Mouse (Mus musculus): ENCODE results near the gene Pigo. TPM values are rescaled to one million over a fixed set of nuclear protein-coding genes. Genes with fewer than 3 reads are reported as not detected.

Pigo gene
- total and polyA plus RNA-seq, 3 experiments = 20.1 to 26.5 (median 21.0) TPM

- Histone ChIP-seq H3K36me3 (ENCODE audit: control insufficient read depth, insufficient read depth, low read length) (no peaks in the 10 kb centered on the region; the same call in 1 of the 2 replicates), H3K4me1 (ENCODE audit: control insufficient read depth, insufficient read depth, low read length) (no peaks in the 10 kb centered on the region; the same call in 1 of the 2 replicates), H3K27ac (peak within 1 kb of the TSS; percentile 80), H3K4me3 (peak within 1 kb of the TSS; percentile 89), H3K27me3 (ENCODE audit: control insufficient read depth, insufficient read depth, low read length) (no peaks in the 10 kb centered on the region), H3K79me2 (replicated peaks; ENCODE audit: control insufficient read depth, insufficient read depth, low read length) (no peaks in the 10 kb centered on the region), H3K9ac (ENCODE audit: low read depth, low read length) (peak within 1 kb of the TSS; percentile 86)
- no peak for TF ChIP-seq EP300 (IDR thresholded peaks at IDR 0.05; ENCODE audit: insufficient read depth, low read depth, low read length)
- peak; percentile 81 for TF ChIP-seq POLR2A (IDR thresholded peaks at IDR 0.05; ENCODE audit: insufficient read depth, low read depth, low read length)
- WGBS = under 1% methylated on average over 84 of the region's 90 CpGs
- peak; percentile 90 to 93 for DNase-seq
- intact Hi-C loops (cut with DNase I) = no loop called here
These were observed 33.4 kb upstream of the Pigo start, which contains the start of gene Unc13b for GRCm38 (mm10) chr4:43058753-43059654. TSS of gene Unc13b (plus strand) at chr4:43058953.

DNA sequence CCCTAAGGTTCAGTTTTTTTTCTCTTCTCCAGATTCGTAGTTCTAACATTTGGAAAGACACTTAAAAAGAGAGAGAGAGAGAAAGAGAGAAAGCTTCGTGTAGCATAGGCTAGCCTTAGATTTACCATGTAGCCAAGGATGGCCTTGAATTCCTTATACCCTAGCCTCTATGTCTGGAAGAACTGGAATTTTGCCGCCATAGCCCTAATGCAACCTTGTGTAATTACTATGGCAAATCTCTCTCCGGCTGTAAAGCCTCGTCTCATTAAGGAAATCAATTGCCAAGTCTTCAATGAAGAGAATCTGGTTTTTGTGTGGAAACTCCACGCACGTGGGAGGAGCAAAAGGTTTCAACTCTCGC lies 32.8 kb upstream of the Pigo start:
- Histone ChIP-seq H3K79me2 (replicated peaks; ENCODE audit: control insufficient read depth, insufficient read depth, low read length) (no peaks in the 10 kb centered on the region), H3K27me3 (ENCODE audit: control insufficient read depth, insufficient read depth, low read length) (no peaks in the 10 kb centered on the region), H3K4me3 (peak overlapping the region; percentile 89), H3K4me1 (ENCODE audit: control insufficient read depth, insufficient read depth, low read length) (no peaks in the 10 kb centered on the region), H3K27ac (no peak overlapping the region), H3K9ac (ENCODE audit: low read depth, low read length) (no peak overlapping the region), H3K36me3 (ENCODE audit: control insufficient read depth, insufficient read depth, low read length) (no peaks in the 10 kb centered on the region; the same call in 1 of the 2 replicates)
- no peak for DNase-seq
- 19% methylated on average over 8 of the region's 8 CpGs for WGBS
- intact Hi-C loops (cut with DNase I) = no loop called here
- TF ChIP-seq EP300 (IDR thresholded peaks at IDR 0.05; ENCODE audit: insufficient read depth, low read depth, low read length) (no peak), POLR2A (IDR thresholded peaks at IDR 0.05; ENCODE audit: insufficient read depth, low read depth, low read length) (no peak), CTCF (IDR thresholded peaks at IDR 0.05) (no peak)

GRCm38 (mm10) chr4:43057654-43058053 lies 32.0 kb upstream of the Pigo start:
- Histone ChIP-seq H3K4me3 (no peak overlapping the region), H3K27me3 (ENCODE audit: control insufficient read depth, insufficient read depth, low read length) (no peaks in the 10 kb centered on the region)
- DNase-seq = peak in 1 of 2 experiments; percentile 37

DNA sequence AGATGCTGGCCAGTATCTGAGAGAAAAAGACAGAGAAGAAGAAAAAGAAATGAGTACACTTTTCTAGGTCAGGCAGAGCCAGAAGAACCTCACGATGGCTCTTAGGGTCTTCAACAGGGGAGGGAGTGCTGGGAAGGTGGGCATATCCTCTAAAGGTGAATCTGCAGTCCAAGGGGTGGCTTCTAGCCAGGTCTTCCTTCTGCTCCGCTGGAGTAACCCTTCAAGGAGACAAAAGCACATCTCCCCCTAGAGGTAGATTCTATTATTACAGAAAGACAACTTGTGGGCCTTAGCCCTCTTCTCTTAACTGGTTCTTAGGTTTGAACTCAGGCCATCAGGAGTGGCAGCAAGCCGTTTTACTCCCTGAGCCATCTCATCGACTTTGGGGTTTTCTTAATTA lies 27.0 kb upstream of the Pigo start:
- Histone ChIP-seq H3K4me1 (ENCODE audit: control insufficient read depth, insufficient read depth, low read length) (no peaks in the 10 kb centered on the region), H3K79me2 (replicated peaks; ENCODE audit: control insufficient read depth, insufficient read depth, low read length) (no peaks in the 10 kb centered on the region), H3K9ac (ENCODE audit: low read depth, low read length) (no peak overlapping the region), H3K36me3 (ENCODE audit: control insufficient read depth, insufficient read depth, low read length) (no peaks in the 10 kb centered on the region), H3K4me3 (no peak overlapping the region), H3K27me3 (ENCODE audit: control insufficient read depth, insufficient read depth, low read length) (no peaks in the 10 kb centered on the region), H3K27ac (no peak overlapping the region)
- intact Hi-C loops (cut with DNase I) = no loop called here
- TF ChIP-seq CTCF (IDR thresholded peaks at IDR 0.05) (peak; percentile 91), POLR2A (IDR thresholded peaks at IDR 0.05; ENCODE audit: insufficient read depth, low read depth, low read length) (no peak)
- DNase-seq = peak; percentile 37 to 42
- WGBS = 8% methylated on average over 4 of the region's 4 CpGs

More at GRCm38 (mm10) chr4:43057654-43058053, 32.0 kb upstream of the Pigo start:
- TF ChIP-seq EP300 (IDR thresholded peaks at IDR 0.05; ENCODE audit: insufficient read depth, low read depth, low read length) (no peak), CTCF (IDR thresholded peaks at IDR 0.05) (no peak), POLR2A (IDR thresholded peaks at IDR 0.05; ENCODE audit: insufficient read depth, low read depth, low read length) (no peak)
- 77% methylated on average over 5 of the region's 5 CpGs for WGBS
- H3K4me1 ChIP-seq (ENCODE audit: control insufficient read depth, insufficient read depth, low read length) = no peaks in the 10 kb centered on the region
- no peaks in the 10 kb centered on the region for H3K79me2 ChIP-seq (replicated peaks; ENCODE audit: control insufficient read depth, insufficient read depth, low read length)
- intact Hi-C loops (cut with DNase I) = no loop called here
- no peak overlapping the region for H3K27ac ChIP-seq
- H3K36me3 ChIP-seq (ENCODE audit: control insufficient read depth, insufficient read depth, low read length) = no peaks in the 10 kb centered on the region; the same call in 1 of the 2 replicates
- no peak overlapping the region for H3K9ac ChIP-seq (ENCODE audit: low read depth, low read length)

- H3K36me3 ChIP-seq (ENCODE audit: control insufficient read depth, insufficient read depth, low read length) = no peaks in the 10 kb centered on the region
- H3K27me3 ChIP-seq (ENCODE audit: control insufficient read depth, insufficient read depth, low read length) = no peaks in the 10 kb centered on the region
- intact Hi-C loops (cut with DNase I) = loop anchor here (1.0 to 10.0 kb wide), 4 partner anchors 68 to 375 kb away; no protein-coding TSS in a partner anchor
- H3K4me1 ChIP-seq (ENCODE audit: control insufficient read depth, insufficient read depth, low read length) = peaks cover 5% of the 10 kb centered on the region
- no peak overlapping the region; the same call in 1 of the 2 replicates for H3K4me3 ChIP-seq
- H3K27ac ChIP-seq = peak overlapping the region; percentile 32; the same call in 1 of the 2 replicates
- H3K9ac ChIP-seq (ENCODE audit: low read depth, low read length) = no peak overlapping the region
- WGBS = 4% methylated on average over 5 of the region's 5 CpGs
- DNase-seq = peak; percentile 44 to 75
- peak; percentile 88 for TF ChIP-seq CTCF (IDR thresholded peaks at IDR 0.05)
- TF ChIP-seq POLR2A (IDR thresholded peaks at IDR 0.05; ENCODE audit: insufficient read depth, low read depth, low read length) = no peak
- no peaks in the 10 kb centered on the region for H3K79me2 ChIP-seq (replicated peaks; ENCODE audit: control insufficient read depth, insufficient read depth, low read length)
These were observed 21.6 kb upstream of the Pigo start for GRCm38 (mm10) chr4:43047231-43047630.

GRCm38 (mm10) chr4:43046607-43047006 lies 21.0 kb upstream of the Pigo start:
- Histone ChIP-seq H3K4me3 (peak overlapping the region; percentile 13; the same call in 1 of the 2 replicates), H3K27ac (peak overlapping the region; percentile 32)

More at GRCm38 (mm10) chr4:43046607-43047006, 21.0 kb upstream of the Pigo start:
- no peak for TF ChIP-seq EP300 (IDR thresholded peaks at IDR 0.05; ENCODE audit: insufficient read depth, low read depth, low read length)
- no peak for TF ChIP-seq POLR2A (IDR thresholded peaks at IDR 0.05; ENCODE audit: insufficient read depth, low read depth, low read length)
- TF ChIP-seq CTCF (IDR thresholded peaks at IDR 0.05) = no peak
- no peak for DNase-seq
- Histone ChIP-seq H3K27me3 (ENCODE audit: control insufficient read depth, insufficient read depth, low read length) (no peaks in the 10 kb centered on the region), H3K79me2 (replicated peaks; ENCODE audit: control insufficient read depth, insufficient read depth, low read length) (no peaks in the 10 kb centered on the region), H3K36me3 (ENCODE audit: control insufficient read depth, insufficient read depth, low read length) (no peaks in the 10 kb centered on the region), H3K9ac (ENCODE audit: low read depth, low read length) (peak overlapping the region; percentile 42; the same call in 1 of the 2 replicates), H3K4me1 (ENCODE audit: control insufficient read depth, insufficient read depth, low read length) (peaks cover 5% of the 10 kb centered on the region)
- WGBS = 48% methylated on average over 5 of the region's 5 CpGs
- intact Hi-C loops (cut with DNase I) = loop anchor here (1.0 to 10.0 kb wide), 4 partner anchors 69 to 376 kb away; no protein-coding TSS in a partner anchor

All from heart, adult 2 months (tissue).